Mouse (Mus musculus) adrenal gland, postnatal 36 days (tissue): ENCODE measurements around the gene Plekhj1. TPM values are rescaled to one million over a fixed set of nuclear protein-coding genes. Genes with fewer than 3 reads are reported as not detected.

Experiments
- DNase-seq, 2 experiments: peaks; one replicate each; pipeline ENCODE4 v3.0.0; 2021; ENCODE audit warnings: mixed read lengths in 1 of 2
- microRNA-seq: library from miRNA; unstranded; fragments of <30 nt; microRNA quantifications from one replicate; pipeline ENCODE4 v1.2.0, GENCODE M21; 2021
- total RNA-seq, 2 experiments: library from RNA; stranded (reverse); gene quantifications; 2 replicates each; pipeline ENCODE4 v1.2.3; 2021

The Plekhj1 gene
- total RNA-seq, 2 experiments from 2014 or later = 84.6 to 86.8 TPM

- peak; percentile 66 to 85 for DNase-seq
Observed at GRCm38 (mm10) chr10:80748609-80749008, 49.8 kb downstream of the Plekhj1 start.

- peak; percentile 86 to 88 for DNase-seq
Observed at GRCm38 (mm10) chr10:80747410-80747809, 51.0 kb downstream of the Plekhj1 start.

Small RNA genes lying within 50 kb of the gene (microRNA-seq; reads per million reads assigned to microRNA genes)
- gene Mir1982 = 2.0 reads per million

Other genes starting within 250 kb of the Plekhj1 start
- 10 to 100 TPM; 28.3 to 42.9 TPM for gene Rexo1, start 237.1 kb downstream of the Plekhj1 start, total RNA-seq
- 10 to 100 TPM; 13.6 to 14.1 TPM for gene Klf16, start 221.3 kb downstream of the Plekhj1 start, total RNA-seq
- 100 to 1,000 TPM; 103 to 107 TPM for gene Abhd17a, start 208.3 kb downstream of the Plekhj1 start, total RNA-seq
- gene Scamp4, start 195.8 kb downstream of the Plekhj1 start, total RNA-seq = 10 to 100 TPM; 64.3 to 64.6 TPM
- 1 to 10 TPM; 2.7 to 6.1 TPM for gene Adat3, start 195.7 kb downstream of the Plekhj1 start, total RNA-seq
- gene Gm49322, start 192.6 kb downstream of the Plekhj1 start, total RNA-seq = 1 to 10 TPM; 1.6 to 2.6 TPM
- 100 to 1,000 TPM; 129 to 135 TPM for gene Csnk1g2, start 175.8 kb downstream of the Plekhj1 start, total RNA-seq
- gene Btbd2, start 141.6 kb downstream of the Plekhj1 start, total RNA-seq = 10 to 100 TPM; 61.7 to 71.2 TPM
- gene Mknk2, start 120.5 kb downstream of the Plekhj1 start, total RNA-seq = 100 to 1,000 TPM; 178 to 198 TPM
- 10 to 100 TPM; 19.4 to 20.1 TPM for gene Mob3a, start 96.6 kb downstream of the Plekhj1 start, total RNA-seq
- 10 to 100 TPM in 1 of 2 experiments, 1 to 10 TPM in 1; 9.9 to 16.6 TPM for gene Izumo4, start 96.4 kb downstream of the Plekhj1 start, total RNA-seq
- 10 to 100 TPM; 80.3 to 99.6 TPM for gene Ap3d1, start 56.4 kb downstream of the Plekhj1 start, total RNA-seq
- gene Dot1l, start 43.4 kb downstream of the Plekhj1 start, total RNA-seq = 10 to 100 TPM; 53.2 to 64.6 TPM
- 10 to 100 TPM; 51.4 to 55.6 TPM for gene Sf3a2, start 428 bp downstream of the Plekhj1 start, total RNA-seq
- gene Amh, start 6.6 kb upstream of the Plekhj1 start, total RNA-seq = under 1 TPM; 0.40 to 0.83 TPM
- 1 to 10 TPM; 4.7 to 7.2 TPM for gene Jsrp1, start 14.9 kb upstream of the Plekhj1 start, total RNA-seq
- 1,000 to 10,000 TPM in 1 of 2 experiments, 100 to 1,000 TPM in 1; 923 to 1,039 TPM for gene Oaz1, start 28.0 kb upstream of the Plekhj1 start, total RNA-seq
- gene Lingo3, start 45.4 kb upstream of the Plekhj1 start, total RNA-seq = 1 to 10 TPM; 5.8 TPM
- 10 to 100 TPM; 26.6 to 36.8 TPM for gene Lsm7, start 56.6 kb upstream of the Plekhj1 start, total RNA-seq
- 10 to 100 TPM; 28.1 to 30.3 TPM for gene Sppl2b, start 56.6 kb upstream of the Plekhj1 start, total RNA-seq
- gene Tmprss9, start 73.2 kb upstream of the Plekhj1 start, total RNA-seq = not detected
- 100 to 1,000 TPM; 202 to 239 TPM for gene Timm13, start 102.3 kb upstream of the Plekhj1 start, total RNA-seq
- 10 to 100 TPM; 11.2 to 17.2 TPM for gene Lmnb2, start 119.6 kb upstream of the Plekhj1 start, total RNA-seq
- gene Gadd45b, start 131.4 kb upstream of the Plekhj1 start, total RNA-seq = 100 to 1,000 TPM in 1 of 2 experiments, 10 to 100 TPM in 1; 81.7 to 149 TPM
- gene Gng7, start 216.3 kb upstream of the Plekhj1 start, total RNA-seq = 1 to 10 TPM; 6.4 to 6.7 TPM
- 1 to 10 TPM; 1.2 to 1.5 TPM for gene Diras1, start 227.0 kb upstream of the Plekhj1 start, total RNA-seq
- 10 to 100 TPM; 33.2 to 68.5 TPM for gene Slc39a3, start 238.8 kb upstream of the Plekhj1 start, total RNA-seq